In the genomic region with DNA sequence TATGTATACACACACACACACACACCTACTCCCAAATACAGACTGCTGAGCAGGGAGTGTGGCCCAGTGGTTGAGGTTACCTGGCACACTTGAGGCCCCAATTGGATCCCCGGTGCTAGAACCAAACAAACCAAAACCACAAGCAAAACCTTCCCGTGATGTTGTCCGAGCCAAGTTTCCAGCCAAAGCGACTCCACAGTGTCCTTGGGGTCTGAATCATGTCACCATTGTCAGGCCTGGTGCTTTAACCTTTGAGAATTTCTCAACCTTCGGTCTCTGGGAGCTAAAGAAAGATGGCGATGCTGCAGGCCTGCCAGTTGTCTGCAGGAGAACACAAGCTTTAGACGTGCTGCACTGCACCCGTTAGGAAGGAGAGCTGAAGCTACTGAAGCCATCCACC, we compare ENCODE assay signal across 28 mouse cellular contexts. TPM values are rescaled to one million over a fixed set of nuclear protein-coding genes. Genes with fewer than 3 reads are reported as not detected.
DNase-seq lines count a peak whose midpoint lies in the region; ATAC-seq and TF ChIP-seq lines count a peak whose summit lies in the region.
"Had no signal": no experiment of that assay in that cellular context is flagged by ENCODE, and none has a peak within 500 bp of the region (broad histone marks: within the 10 kb centered on the region; RNA-seq: fewer than 3 reads in every experiment).

No protein-coding gene starts in this region.

- TF ChIP-seq POLR2A in liver, adult 2 months (IDR thresholded peaks at IDR 0.05; ENCODE audit: extremely low read depth, insufficient read depth, low read length), result no peak

- H3K9me3 ChIP-seq in liver, postnatal 0 days (ENCODE audit: low read length), result no peaks in the 10 kb centered on the region
- H3K9me3 ChIP-seq in forebrain, embryonic 11.5 days (ENCODE audit: control insufficient read depth, low read length), result no peaks in the 10 kb centered on the region
- H3K9me3 ChIP-seq: embryonic facial prominence, embryonic 13.5 days; embryonic facial prominence, embryonic 15.5 days; forebrain, embryonic 10.5 days; forebrain, embryonic 13.5 days; forebrain, embryonic 15.5 days; G1E had no signal

- H3K4me2 ChIP-seq in liver, postnatal 0 days (ENCODE audit: low read depth, low read length), result no peak overlapping the region
- H3K4me2 ChIP-seq in forebrain, embryonic 11.5 days (ENCODE audit: low read depth, low read length, severe bottlenecking), result no peak overlapping the region
- H3K4me2 ChIP-seq: embryonic facial prominence, embryonic 13.5 days; embryonic facial prominence, embryonic 15.5 days; forebrain, embryonic 13.5 days; forebrain, embryonic 15.5 days had no signal

- H3K9ac ChIP-seq in liver, adult 2 months (ENCODE audit: low read depth, low read length), result no peak overlapping the region
- H3K9ac ChIP-seq in liver, postnatal 0 days (replicated peaks), result no peak overlapping the region
- H3K9ac ChIP-seq in forebrain, embryonic 11.5 days (ENCODE audit: low read length), result no peak overlapping the region
- H3K9ac ChIP-seq: embryonic facial prominence, embryonic 13.5 days; embryonic facial prominence, embryonic 15.5 days; forebrain, embryonic 13.5 days; forebrain, embryonic 15.5 days; forebrain, postnatal 0 days had no signal

- ATAC-seq in liver, postnatal 0 days, result no peak
- ATAC-seq in forebrain, embryonic 11.5 days (replicated peaks; ENCODE audit: low FRiP score), result no peak
- ATAC-seq: activated CD4-positive, CD25-positive, alpha-beta regulatory T cell, adult 4 months; CD4-positive, CD25-positive, alpha-beta regulatory T cell, adult 4 months; forebrain, embryonic 13.5 days; forebrain, embryonic 15.5 days; forebrain, postnatal 0 days; Patski had no signal

- no peak overlapping the region for H3K4me3 ChIP-seq in liver, adult 2 months (ENCODE audit: insufficient read depth, low read depth, low read length)
- no peak overlapping the region for H3K4me3 ChIP-seq in liver, postnatal 0 days (ENCODE audit: low read depth, low read length)
- H3K4me3 ChIP-seq in forebrain, embryonic 11.5 days (ENCODE audit: low read depth, low read length), result no peak overlapping the region
- H3K4me3 ChIP-seq: embryonic facial prominence, embryonic 13.5 days; embryonic facial prominence, embryonic 15.5 days; erythroblast, embryonic 14.5 days; forebrain, embryonic 10.5 days; forebrain, embryonic 13.5 days; forebrain, embryonic 15.5 days had no signal

- WGBS in liver, adult 2 months, result 59% methylated on average over 8 of the region's 8 CpGs
- 81% methylated on average over 8 of the region's 8 CpGs for WGBS in liver, postnatal 0 days (ENCODE audit: insufficient replicate concordance)
- WGBS in forebrain, embryonic 11.5 days, result 93% methylated on average over 8 of the region's 8 CpGs

- peaks cover 25% of the 10 kb centered on the region; the same call in 1 of the 2 replicates for H3K79me2 ChIP-seq in liver, adult 2 months (ENCODE audit: control insufficient read depth, insufficient read depth, low read length)

- no peak for TF ChIP-seq EP300 in liver, postnatal 0 days (IDR thresholded peaks at IDR 0.05; ENCODE audit: low read depth)

- H3K27me3 ChIP-seq in liver, adult 2 months (ENCODE audit: control insufficient read depth, insufficient read depth, low read length), result no peaks in the 10 kb centered on the region
- H3K27me3 ChIP-seq in liver, postnatal 0 days (ENCODE audit: insufficient read depth, low read length), result no peaks in the 10 kb centered on the region
- H3K27me3 ChIP-seq in forebrain, embryonic 11.5 days (ENCODE audit: control insufficient read depth, insufficient read depth, low read length), result no peaks in the 10 kb centered on the region
- H3K27me3 ChIP-seq: CH12.LX; embryonic facial prominence, embryonic 13.5 days; embryonic facial prominence, embryonic 15.5 days; forebrain, embryonic 13.5 days; forebrain, embryonic 15.5 days; Patski had no signal

- TF ChIP-seq CTCF in liver, adult 2 months (IDR thresholded peaks at IDR 0.05; ENCODE audit: low read depth, low read length), result no peak
- TF ChIP-seq CTCF in liver, postnatal 0 days (IDR thresholded peaks at IDR 0.05; ENCODE audit: low read depth), result no peak

- peaks cover 24% of the 10 kb centered on the region for H3K4me1 ChIP-seq in liver, adult 2 months (ENCODE audit: control insufficient read depth, insufficient read depth, low read length)
- peaks cover 52% of the 10 kb centered on the region for H3K4me1 ChIP-seq in liver, postnatal 0 days (ENCODE audit: insufficient read depth)
- peaks cover 6% of the 10 kb centered on the region for H3K4me1 ChIP-seq in forebrain, embryonic 11.5 days (replicated peaks; ENCODE audit: control insufficient read depth, insufficient read depth, low read length)

- peak; percentile 73 to 90 for DNase-seq in adrenal gland, adult (ENCODE audit: inconsistent age in 2 of 2, low spot score in 1 of 2)
- DNase-seq in adrenal gland, postnatal 10 days, result no peak
- DNase-seq in adrenal gland, adult 8-10 months, result peak; percentile 61
- no peak for DNase-seq in adrenal gland, postnatal 4 days (ENCODE audit: low spot score in 2 of 2)
- DNase-seq in liver, adult 2 months (ENCODE audit: extremely low read depth, low read depth, low spot score), result peak; percentile 41
- DNase-seq in liver, postnatal 0 days, result no peak
- peak; percentile 58 to 70 for DNase-seq in adrenal gland, postnatal 36 days
- no peak for DNase-seq in forebrain, embryonic 11.5 days (ENCODE audit: low spot score)
- DNase-seq: B cell, adult 2 months; cerebellum, adult 11 months; cerebellum, adult 18-20 months; cerebellum, adult 8-10 months; cerebellum, adult 9-11 months; cerebellum, postnatal 14 days; cerebellum, postnatal 36 days; embryo, embryonic 11 days; forebrain, postnatal 0 days had no signal

- no peak overlapping the region for H3K27ac ChIP-seq in liver, adult 2 months (replicated peaks; ENCODE audit: insufficient read depth, low read depth, low read length)
- H3K27ac ChIP-seq in liver, postnatal 0 days (ENCODE audit: low read depth), result no peak overlapping the region
- H3K27ac ChIP-seq in forebrain, embryonic 11.5 days (ENCODE audit: low read depth, low read length), result no peak overlapping the region
- H3K27ac ChIP-seq: embryonic facial prominence, embryonic 13.5 days; embryonic facial prominence, embryonic 15.5 days; forebrain, embryonic 10.5 days; forebrain, embryonic 13.5 days; forebrain, embryonic 15.5 days had no signal

- no peaks in the 10 kb centered on the region; the same call in 1 of the 2 replicates for H3K36me3 ChIP-seq in liver, adult 2 months (ENCODE audit: control insufficient read depth, insufficient read depth, low read length)
- H3K36me3 ChIP-seq in liver, postnatal 0 days (replicated peaks; ENCODE audit: insufficient read depth, low read length), result peaks cover 3% of the 10 kb centered on the region; the same call in 1 of the 2 replicates
- no peaks in the 10 kb centered on the region for H3K36me3 ChIP-seq in forebrain, embryonic 11.5 days (ENCODE audit: control insufficient read depth, insufficient read depth, low read length)
- H3K36me3 ChIP-seq: embryonic facial prominence, embryonic 13.5 days; embryonic facial prominence, embryonic 15.5 days; forebrain, embryonic 15.5 days; G1E had no signal

RNA-seq across cellular contexts. Expression of a gene that starts 26.8 kb away (rescaled TPM):
- 100 to 1,000 TPM in 1 of 2 experiments, 10 to 100 TPM in 1; 79.0 to 103 TPM for total RNA-seq in adrenal gland, postnatal 10 days (2021)
- 100 to 1,000 TPM; 152 to 256 (median 184) TPM for total RNA-seq in adrenal gland, adult 8-10 months (2022)
- total RNA-seq in adrenal gland, postnatal 4 days (2021), result 100 to 1,000 TPM; 140 to 145 TPM
- 20.6 and 47.8 TPM in 2 replicates for total RNA-seq in liver, adult 2 months (2014; rRNA removed)
- polyA plus RNA-seq in liver, adult 2 months (2012; rRNA removed), result 9.7 and 11.9 TPM in 2 replicates
- polyA plus RNA-seq in liver, postnatal 0 days (2015; fragmentation: Nextera tagmentation; extraction: Ambion mirVana), result 13.7 and 14.0 TPM in 2 replicates
- total RNA-seq in adrenal gland, postnatal 36 days (2021), result 100 to 1,000 TPM; 152 to 167 TPM
- polyA plus RNA-seq in forebrain, embryonic 11.5 days (2014; fragmentation: Nextera tagmentation; extraction: Ambion mirVana), result 136 and 137 TPM in 2 replicates

Comparison
In these comparisons a context has a peak if more than half of its experiments do, and no peak if none do; other contexts are left out.
1. DNase-seq: peak in adrenal gland, adult (2 of 2), adrenal gland, adult 8-10 months (single experiment), liver, adult 2 months (single experiment) and adrenal gland, postnatal 36 days (2 of 2); none in adrenal gland, postnatal 10 days (single experiment), adrenal gland, postnatal 4 days (0 of 2), liver, postnatal 0 days (single experiment) and forebrain, embryonic 11.5 days (single experiment).